Mouse (Mus musculus): ENCODE measurements around the gene Pkig.

GRCm38 (mm10) chr2:163615401-163615800 is 42.8 kb upstream of the Pkig start:
- TF ChIP-seq CTCF (IDR thresholded peaks at IDR 0.05; ENCODE audit: borderline replicate concordance, control insufficient read depth, extremely low read depth, insufficient read depth, low read length, poor library complexity) (no peak), POLR2A (IDR thresholded peaks at IDR 0.05; ENCODE audit: control insufficient read depth, extremely low read depth, insufficient read depth, low read length, poor library complexity) (no peak)

Measured in thymus, adult 2 months (tissue).